Mouse (Mus musculus) cortical plate, adult 2 months (tissue): ENCODE data around the gene Tmem119.

Source experiments
- CTCF ChIP-seq: fragments of 200-500 bp; IDR thresholded peaks from 2 replicates; pipeline ENCODE4 v1.5.1; 2011; ENCODE audit warnings: mild to moderate bottlenecking, control low read depth, low read length; ENCODE audit not compliant: insufficient read depth; ENCODE audit errors: extremely low read depth
- POLR2A ChIP-seq: fragments of 200-500 bp; IDR thresholded peaks from 2 replicates; pipeline ENCODE4 v1.6.1; 2011; ENCODE audit warnings: mild to moderate bottlenecking, low read length, control low read depth; ENCODE audit not compliant: insufficient read depth; ENCODE audit errors: extremely low read depth

GRCm38 (mm10) chr5:113779569-113779968, 20.7 kb downstream of the Tmem119 start:
- TF ChIP-seq CTCF (no peak), POLR2A (no peak)
